Mouse (Mus musculus): Measurements from ENCODE around the gene 1700088E04Rik.

Gene 1700088E04Rik

GRCm38 (mm10) chr15:79097611-79098025, 43.4 kb downstream of the 1700088E04Rik start:
- DNase-seq: no peak

- DNase-seq: no peak
Measured at GRCm38 (mm10) chr15:79097135-79097534, 43.9 kb downstream of the 1700088E04Rik start.

GRCm38 (mm10) chr15:79096556-79096955, 44.5 kb downstream of the 1700088E04Rik start:
- DNase-seq: no peak

DNA sequence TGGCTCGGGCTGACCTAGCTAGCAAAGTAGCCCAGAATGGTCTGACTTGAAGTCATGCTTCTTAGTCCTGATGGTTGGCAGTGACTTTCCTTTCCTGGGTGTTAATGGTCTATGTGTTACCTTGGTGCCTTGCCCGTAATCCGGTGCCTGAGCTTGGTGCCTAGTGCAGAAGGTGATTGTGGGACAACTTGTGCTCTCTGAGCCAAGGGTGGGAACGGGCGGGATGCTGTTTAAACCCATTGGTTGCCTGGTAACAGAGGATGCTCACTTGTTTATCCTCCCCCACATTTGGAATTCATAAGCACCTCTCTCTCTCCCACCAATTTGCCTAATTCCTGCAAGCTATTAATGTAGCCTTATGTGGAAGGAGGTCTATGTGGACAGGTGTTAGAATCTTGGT, 45.6 kb downstream of the 1700088E04Rik start:
- DNase-seq: no peak

GRCm38 (mm10) chr15:79093083-79093839, 47.8 kb downstream of the 1700088E04Rik start:
- no peak for DNase-seq

DNA sequence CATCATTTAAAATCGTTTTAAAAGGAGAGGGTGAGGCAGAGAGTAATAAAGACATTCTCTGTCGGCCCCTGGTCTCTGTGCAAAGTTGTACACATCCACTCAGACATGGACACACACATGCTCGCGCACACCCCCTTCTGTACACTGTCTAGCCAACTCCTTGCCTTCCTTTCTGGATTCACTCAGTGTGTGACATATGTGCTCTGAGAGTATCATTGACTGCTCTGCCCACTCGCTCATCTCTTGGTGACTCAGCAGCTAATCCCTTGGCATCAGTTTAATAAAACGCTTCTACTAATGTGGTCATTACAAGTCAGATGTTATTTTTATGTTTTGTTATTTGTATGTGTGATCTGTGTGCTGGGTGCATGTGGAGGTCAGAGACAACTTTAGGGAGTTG, 48.8 kb downstream of the 1700088E04Rik start:
- no peak for DNase-seq

GRCm38 (mm10) chr15:79079567-79079966, 61.5 kb downstream of the 1700088E04Rik start:
- DNase-seq: no peak
